Mouse (Mus musculus) mature B cell (primary cell): Measurements from ENCODE around the gene Aldh8a1.

ENCODE experiments used
- in situ Hi-C: fragments of 300-500 bp; cut with MboI; formaldehyde crosslinking; loops from 2 replicates; pipeline ENCODE4 v1.14.3; 2019

The Aldh8a1 gene

GRCm38 (mm10) chr10:21376682-21377473, at the start of gene Aldh8a1:
TSS of gene Aldh8a1 (plus strand) at chr10:21377291.
- in situ Hi-C loops, result no loop called here

- in situ Hi-C loops, result no loop called here
These were observed 49.4 kb upstream of the Aldh8a1 start for GRCm38 (mm10) chr10:21327605-21328135.

- in situ Hi-C loops, result no loop called here
These were observed 42.6 kb upstream of the Aldh8a1 start for GRCm38 (mm10) chr10:21334349-21335105.

GRCm38 (mm10) chr10:21335534-21335933, 41.6 kb upstream of the Aldh8a1 start:
- in situ Hi-C loops, result no loop called here

GRCm38 (mm10) chr10:21337191-21337590, 39.9 kb upstream of the Aldh8a1 start:
- in situ Hi-C loops, result no loop called here

GRCm38 (mm10) chr10:21341706-21342105, 35.4 kb upstream of the Aldh8a1 start:
- in situ Hi-C loops, result no loop called here

- in situ Hi-C loops, result no loop called here
These were observed 34.6 kb upstream of the Aldh8a1 start for GRCm38 (mm10) chr10:21342331-21343005.

- in situ Hi-C loops, result no loop called here
These were observed 29.8 kb upstream of the Aldh8a1 start for GRCm38 (mm10) chr10:21347332-21347731.

GRCm38 (mm10) chr10:21349449-21349848, 27.6 kb upstream of the Aldh8a1 start:
- in situ Hi-C loops, result no loop called here

- in situ Hi-C loops, result no loop called here
These were observed 27.1 kb upstream of the Aldh8a1 start for GRCm38 (mm10) chr10:21349946-21350345.

- in situ Hi-C loops, result no loop called here
These were observed 26.3 kb upstream of the Aldh8a1 start for GRCm38 (mm10) chr10:21350531-21351515.

GRCm38 (mm10) chr10:21351766-21352165, 25.3 kb upstream of the Aldh8a1 start:
- in situ Hi-C loops, result no loop called here

- in situ Hi-C loops, result no loop called here
These were observed 23.2 kb upstream of the Aldh8a1 start for GRCm38 (mm10) chr10:21353890-21354289.

GRCm38 (mm10) chr10:21354506-21354905, 22.6 kb upstream of the Aldh8a1 start:
- in situ Hi-C loops, result no loop called here

- in situ Hi-C loops, result no loop called here
These were observed 19.1 kb upstream of the Aldh8a1 start for GRCm38 (mm10) chr10:21357986-21358385.

- in situ Hi-C loops, result no loop called here
These were observed 18.0 kb upstream of the Aldh8a1 start for GRCm38 (mm10) chr10:21359086-21359485.

GRCm38 (mm10) chr10:21361871-21362270, 15.2 kb upstream of the Aldh8a1 start:
- in situ Hi-C loops, result no loop called here

- in situ Hi-C loops, result no loop called here
These were observed 13.8 kb upstream of the Aldh8a1 start for GRCm38 (mm10) chr10:21363297-21363696.

GRCm38 (mm10) chr10:21364946-21365345, 12.1 kb upstream of the Aldh8a1 start:
- in situ Hi-C loops, result no loop called here

GRCm38 (mm10) chr10:21365897-21366296, 11.2 kb upstream of the Aldh8a1 start:
- in situ Hi-C loops, result no loop called here

- in situ Hi-C loops, result no loop called here
These were observed 10.6 kb upstream of the Aldh8a1 start for GRCm38 (mm10) chr10:21366471-21366870.
